9 mouse cellular contexts compared by ENCODE assay signal in genomic region chr17:81667935-81668334, GRCm38 (mm10).
DNase-seq lines count a peak whose midpoint lies in the region; ATAC-seq and TF ChIP-seq lines count a peak whose summit lies in the region.
"Had no signal": no experiment of that assay in that cellular context is flagged by ENCODE, and none has a peak within 500 bp of the region (broad histone marks: within the 10 kb centered on the region; RNA-seq: fewer than 3 reads in every experiment).

No protein-coding gene starts in this region.

- H3K36me3 ChIP-seq in heart, embryonic 13.5 days, result peaks cover 19% of the 10 kb centered on the region
- H3K36me3 ChIP-seq in midbrain, embryonic 12.5 days, result no peaks in the 10 kb centered on the region

- no peaks in the 10 kb centered on the region for H3K9me3 ChIP-seq in heart, embryonic 13.5 days
- no peaks in the 10 kb centered on the region for H3K9me3 ChIP-seq in midbrain, embryonic 12.5 days

- H3K4me1 ChIP-seq in heart, embryonic 13.5 days, result peaks cover 82% of the 10 kb centered on the region
- H3K4me1 ChIP-seq in bone marrow macrophage, adult 2 months (ENCODE audit: control insufficient read depth, insufficient read depth, low read length), result peaks cover 31% of the 10 kb centered on the region
- peaks cover 19% of the 10 kb centered on the region for H3K4me1 ChIP-seq in midbrain, embryonic 12.5 days

- peak overlapping the region; percentile 22 for H3K4me3 ChIP-seq in heart, embryonic 13.5 days
- H3K4me3 ChIP-seq in bone marrow macrophage, adult 2 months (ENCODE audit: insufficient read depth, low read length), result peak overlapping the region; percentile 69
- H3K4me3 ChIP-seq in midbrain, embryonic 12.5 days, result peak overlapping the region; percentile 69; the same call in 1 of the 2 replicates

- DNase-seq in heart, adult 8-10 months (ENCODE audit: low spot score), result no peak
- no peak for DNase-seq in cerebellum, postnatal 14 days
- no peak for DNase-seq in frontal cortex, postnatal 36 days (ENCODE audit: low spot score in 2 of 2)
- DNase-seq: liver, postnatal 0 days had no signal

- H3K9ac ChIP-seq in heart, embryonic 13.5 days, result peak overlapping the region; percentile 89
- H3K9ac ChIP-seq in midbrain, embryonic 12.5 days (replicated peaks), result peak overlapping the region; percentile 24; the same call in 1 of the 2 replicates
- H3K9ac ChIP-seq: liver, postnatal 0 days had no signal

- peak overlapping the region; percentile 91; the same call in 1 of the 2 replicates for H3K27ac ChIP-seq in heart, embryonic 13.5 days (replicated peaks)
- peak overlapping the region; percentile 73 for H3K27ac ChIP-seq in bone marrow macrophage, adult 2 months (ENCODE audit: insufficient read depth, low read depth, low read length)
- no peak overlapping the region for H3K27ac ChIP-seq in midbrain, embryonic 12.5 days (replicated peaks)

- WGBS in heart, embryonic 13.5 days, result 58% methylated on average over 2 of the region's 2 CpGs
- WGBS in midbrain, embryonic 12.5 days, result 53% methylated on average over 2 of the region's 2 CpGs

- H3K4me2 ChIP-seq in heart, embryonic 13.5 days, result peak overlapping the region; percentile 80
- H3K4me2 ChIP-seq in midbrain, embryonic 12.5 days (replicated peaks), result peak overlapping the region; percentile 90

- no peak for TF ChIP-seq CTCF in bone marrow macrophage, adult 2 months (IDR thresholded peaks at IDR 0.05; ENCODE audit: low read depth, low read length)

- no peak for TF ChIP-seq POLR2A in bone marrow macrophage, adult 2 months (IDR thresholded peaks at IDR 0.05; ENCODE audit: borderline replicate concordance, low read depth, low read length)

- ATAC-seq in heart, embryonic 13.5 days (ENCODE audit: extremely low read depth, insufficient number of reproducible peaks, low FRiP score, low TSS enrichment), result no peak
- peak; percentile 56 for ATAC-seq in granulocyte monocyte progenitor cell, adult 5-6 weeks (replicated peaks; ENCODE audit: poor library complexity, severe bottlenecking)
- ATAC-seq in midbrain, embryonic 12.5 days (ENCODE audit: low FRiP score, low read depth), result no peak
- ATAC-seq in erythroblast, adult 5-6 weeks (replicated peaks; ENCODE audit: low FRiP score, poor library complexity, severe bottlenecking), result no peak
- ATAC-seq: liver, postnatal 0 days had no signal

- H3K27me3 ChIP-seq in heart, embryonic 13.5 days (replicated peaks), result peaks cover 11% of the 10 kb centered on the region
- peaks cover 35% of the 10 kb centered on the region for H3K27me3 ChIP-seq in midbrain, embryonic 12.5 days
